Mouse (Mus musculus) liver, embryonic 16.5 days (tissue): Measurements from ENCODE around the gene Gpr156. TPM values are rescaled to one million over a fixed set of nuclear protein-coding genes. Genes with fewer than 3 reads are reported as not detected.

Experiments used
- ATAC-seq: fragments of 200-750 bp; cut with Nextera tagmentation; 2 replicates; pipeline ENCODE4 v1.8.0; 2017; ENCODE audit warnings: low read depth, mild to moderate bottlenecking, moderate number of reproducible peaks, moderate library complexity
- H3K27ac ChIP-seq: fragments of 300-500 bp; sonication (generic); 2 replicates; pipeline ENCODE4 v1.5.1; 2014; ENCODE audit warnings: mild to moderate bottlenecking, low read length
- H3K27me3 ChIP-seq: fragments of 300-500 bp; sonication (generic); 2 replicates; pipeline ENCODE4 v1.6.1; 2014; ENCODE audit warnings: low read depth, low read length, mixed read lengths; ENCODE audit not compliant: control insufficient read depth, insufficient read depth
- H3K36me3 ChIP-seq: fragments of 300-500 bp; sonication (generic); 2 replicates; pipeline ENCODE4 v1.6.1; 2014; ENCODE audit warnings: mild to moderate bottlenecking; ENCODE audit not compliant: control insufficient read depth, insufficient read depth
- H3K4me1 ChIP-seq: fragments of 300-500 bp; sonication (generic); 2 replicates; pipeline ENCODE4 v1.6.1; 2014; ENCODE audit warnings: low read depth, low read length, mixed read lengths; ENCODE audit not compliant: control insufficient read depth
- H3K4me2 ChIP-seq: fragments of 300-500 bp; sonication (generic); 2 replicates; pipeline ENCODE4 v1.6.1; 2014; ENCODE audit warnings: low read depth, low read length, mixed read lengths
- H3K4me3 ChIP-seq: fragments of 300-500 bp; sonication (generic); 2 replicates; pipeline ENCODE4 v1.5.1; 2014; ENCODE audit warnings: low read depth, mild to moderate bottlenecking, low read length
- H3K9ac ChIP-seq: fragments of 300-500 bp; sonication (generic); 2 replicates; pipeline ENCODE4 v1.6.1; 2014; ENCODE audit warnings: low read depth, low read length
- H3K9me3 ChIP-seq: fragments of 300-500 bp; sonication (generic); replicated peaks from 2 replicates; pipeline ENCODE4 v1.6.1; 2016; ENCODE audit warnings: low read length; ENCODE audit not compliant: control insufficient read depth
- WGBS: fragments of 180-500 bp; shearing (Covaris S2); extraction: QIAGEN DNeasy Blood & Tissue Kit; methylation state at CpG from one replicate; pipeline ENCODE4 v1.1.7; 2014; ENCODE audit not compliant: insufficient replicate concordance; 5-methylcytosine and 5-hydroxymethylcytosine counted together
- polyA plus RNA-seq: library from polyadenylated mRNA; unstranded; fragments of >200 nt; fragmentation: Nextera tagmentation; extraction: Ambion mirVana; gene quantifications from 2 replicates; pipeline ENCODE4 v1.2.1, GENCODE M21; 2015

Gene Gpr156
- polyA plus RNA-seq, 1 experiment from 2014 or later, result not detected

GRCm38 (mm10) chr16:37974520-37975340, 58.4 kb downstream of the Gpr156 start:
- no peak overlapping the region for H3K4me2 ChIP-seq
- no peaks in the 10 kb centered on the region for H3K9me3 ChIP-seq
- H3K9ac ChIP-seq, result no peak overlapping the region
- no peak overlapping the region for H3K27ac ChIP-seq
- WGBS, result 35% methylated on average over 13 of the region's 13 CpGs
- no peaks in the 10 kb centered on the region for H3K27me3 ChIP-seq
- no peak for ATAC-seq
- no peaks in the 10 kb centered on the region for H3K36me3 ChIP-seq
- no peak overlapping the region for H3K4me3 ChIP-seq
- H3K4me1 ChIP-seq, result no peaks in the 10 kb centered on the region

- Histone ChIP-seq H3K4me2 (no peak overlapping the region), H3K4me3 (no peak overlapping the region), H3K27me3 (no peaks in the 10 kb centered on the region), H3K9ac (no peak overlapping the region), H3K27ac (no peak overlapping the region), H3K4me1 (no peaks in the 10 kb centered on the region), H3K36me3 (no peaks in the 10 kb centered on the region), H3K9me3 (no peaks in the 10 kb centered on the region)
- WGBS, result 55% methylated on average over 1 of the region's 1 CpGs
- no peak for ATAC-seq
Observed at GRCm38 (mm10) chr16:37981907-37982306, 65.6 kb downstream of the Gpr156 start.

- WGBS, result 42% methylated on average over 11 of the region's 11 CpGs
- Histone ChIP-seq H3K4me3 (no peak overlapping the region), H3K4me2 (no peak overlapping the region), H3K27me3 (no peaks in the 10 kb centered on the region), H3K9me3 (no peaks in the 10 kb centered on the region), H3K9ac (no peak overlapping the region), H3K27ac (no peak overlapping the region), H3K4me1 (no peaks in the 10 kb centered on the region), H3K36me3 (no peaks in the 10 kb centered on the region)
- ATAC-seq, result no peak
Observed at GRCm38 (mm10) chr16:37988211-37988865, 72.0 kb downstream of the Gpr156 start.

GRCm38 (mm10) chr16:37989796-37990195, 73.5 kb downstream of the Gpr156 start:
- no peaks in the 10 kb centered on the region for H3K4me1 ChIP-seq
- 41% methylated on average over 3 of the region's 3 CpGs for WGBS
- H3K4me3 ChIP-seq, result no peak overlapping the region
- H3K9ac ChIP-seq, result no peak overlapping the region
- H3K27ac ChIP-seq, result no peak overlapping the region
- ATAC-seq, result no peak
- no peaks in the 10 kb centered on the region for H3K27me3 ChIP-seq
- no peaks in the 10 kb centered on the region for H3K9me3 ChIP-seq
- H3K4me2 ChIP-seq, result no peak overlapping the region
- no peaks in the 10 kb centered on the region for H3K36me3 ChIP-seq

GRCm38 (mm10) chr16:37990553-37991344, 74.5 kb downstream of the Gpr156 start:
- H3K4me3 ChIP-seq, result no peak overlapping the region
- no peak overlapping the region for H3K27ac ChIP-seq
- H3K9me3 ChIP-seq, result no peaks in the 10 kb centered on the region
- H3K27me3 ChIP-seq, result no peaks in the 10 kb centered on the region
- WGBS, result 57% methylated on average over 10 of the region's 10 CpGs
- no peak overlapping the region for H3K4me2 ChIP-seq
- H3K4me1 ChIP-seq, result no peaks in the 10 kb centered on the region
- H3K9ac ChIP-seq, result no peak overlapping the region
- no peaks in the 10 kb centered on the region for H3K36me3 ChIP-seq
- no peak for ATAC-seq

- 31% methylated on average over 8 of the region's 8 CpGs for WGBS
- H3K9me3 ChIP-seq, result no peaks in the 10 kb centered on the region
- H3K4me1 ChIP-seq, result no peaks in the 10 kb centered on the region
- no peaks in the 10 kb centered on the region for H3K36me3 ChIP-seq
- no peak for ATAC-seq
- no peak overlapping the region for H3K9ac ChIP-seq
- H3K4me3 ChIP-seq, result no peak overlapping the region
- no peaks in the 10 kb centered on the region for H3K27me3 ChIP-seq
- H3K27ac ChIP-seq, result no peak overlapping the region
- no peak overlapping the region for H3K4me2 ChIP-seq
Observed at GRCm38 (mm10) chr16:37992806-37993205, 76.5 kb downstream of the Gpr156 start.

GRCm38 (mm10) chr16:37994647-37995046, 78.4 kb downstream of the Gpr156 start:
- no peaks in the 10 kb centered on the region for H3K36me3 ChIP-seq
- H3K4me3 ChIP-seq, result no peak overlapping the region
- no peak overlapping the region for H3K27ac ChIP-seq
- H3K9me3 ChIP-seq, result no peaks in the 10 kb centered on the region
- H3K9ac ChIP-seq, result no peak overlapping the region
- 7% methylated on average over 12 of the region's 12 CpGs for WGBS
- H3K4me2 ChIP-seq, result no peak overlapping the region
- 0 out of 2 replicates have a peak, but pooled peaks have one; percentile 9 for ATAC-seq
- H3K4me1 ChIP-seq, result no peaks in the 10 kb centered on the region
- H3K27me3 ChIP-seq, result no peaks in the 10 kb centered on the region

- no peak for ATAC-seq
- WGBS, result 54% methylated on average over 4 of the region's 4 CpGs
- no peaks in the 10 kb centered on the region for H3K27me3 ChIP-seq
- H3K4me2 ChIP-seq, result no peak overlapping the region
- no peak overlapping the region for H3K9ac ChIP-seq
- no peaks in the 10 kb centered on the region for H3K9me3 ChIP-seq
- H3K27ac ChIP-seq, result no peak overlapping the region
- H3K36me3 ChIP-seq, result no peaks in the 10 kb centered on the region
- H3K4me3 ChIP-seq, result no peak overlapping the region
- no peaks in the 10 kb centered on the region for H3K4me1 ChIP-seq
Observed at GRCm38 (mm10) chr16:37997771-37998170, 81.5 kb downstream of the Gpr156 start.
